Mouse (Mus musculus) lung, postnatal 0 days (tissue): ENCODE measurements around the gene Dlgap1. TPM values are rescaled to one million over a fixed set of nuclear protein-coding genes. Genes with fewer than 3 reads are reported as not detected.

Experiments used
- ATAC-seq: fragments of 200-750 bp; cut with Nextera tagmentation; 2 replicates; pipeline ENCODE4 v1.8.0; 2017; ENCODE audit warnings: moderate library complexity
- DNase-seq: peaks from one replicate; pipeline ENCODE4 v3.0.0-alpha.2; 2016; ENCODE audit warnings: low spot score
- H3K27ac ChIP-seq: fragments of 300-500 bp; sonication (generic); 2 replicates; pipeline ENCODE4 v1.5.1; 2014; ENCODE audit warnings: antibody characterized with exemption, mild to moderate bottlenecking, low read length, mixed read lengths
- H3K27me3 ChIP-seq: fragments of 300-500 bp; sonication (generic); replicated peaks from 2 replicates; pipeline ENCODE4 v1.6.1; 2014; ENCODE audit warnings: low read length, mixed read lengths; ENCODE audit not compliant: insufficient read depth
- H3K36me3 ChIP-seq: fragments of 300-500 bp; sonication (generic); 2 replicates; pipeline ENCODE4 v1.6.1; 2014; ENCODE audit warnings: low read length, mixed read lengths; ENCODE audit not compliant: insufficient read depth
- H3K4me1 ChIP-seq: fragments of 300-500 bp; sonication (generic); 2 replicates; pipeline ENCODE4 v1.6.1; 2014; ENCODE audit warnings: antibody characterized with exemption, low read depth, low read length, mixed read lengths; ENCODE audit not compliant: insufficient read depth
- H3K4me2 ChIP-seq: fragments of 300-500 bp; sonication (generic); replicated peaks from 2 replicates; pipeline ENCODE4 v1.6.1; 2014; ENCODE audit warnings: low read depth, mild to moderate bottlenecking, low read length, moderate library complexity, mixed read lengths
- H3K4me3 ChIP-seq: fragments of 300-500 bp; sonication (generic); 2 replicates; pipeline ENCODE4 v1.5.1; 2014; ENCODE audit warnings: low read depth, low read length
- H3K9ac ChIP-seq: fragments of 300-500 bp; sonication (generic); replicated peaks from 2 replicates; pipeline ENCODE4 v1.6.1; 2014; ENCODE audit warnings: low read depth, mild to moderate bottlenecking
- H3K9me3 ChIP-seq: fragments of 300-500 bp; sonication (generic); 2 replicates; pipeline ENCODE4 v1.6.1; 2016; ENCODE audit warnings: low read length, mixed read lengths
- CTCF ChIP-seq: IDR thresholded peaks from 2 replicates; pipeline ENCODE4 v1.5.1; 2016; ENCODE audit warnings: antibody characterized with exemption, mild to moderate bottlenecking
- EP300 ChIP-seq: IDR thresholded peaks from 2 replicates; pipeline ENCODE4 v1.6.1; 2016; ENCODE audit warnings: antibody characterized with exemption, mild to moderate bottlenecking, control low read depth
- WGBS: fragments of 180-500 bp; shearing (Covaris S2); extraction: QIAGEN DNeasy Blood & Tissue Kit; methylation state at CpG from one replicate; pipeline ENCODE4 v1.1.7; 2014; 5-methylcytosine and 5-hydroxymethylcytosine counted together
- polyA plus RNA-seq: library from polyadenylated mRNA; unstranded; fragments of >200 nt; fragmentation: Nextera tagmentation; extraction: Ambion mirVana; gene quantifications from 2 replicates; pipeline ENCODE4 v1.2.1, GENCODE M21; 2015

Dlgap1 gene
- polyA plus RNA-seq, 1 experiment from 2014 or later, result 0.26 TPM

DNA sequence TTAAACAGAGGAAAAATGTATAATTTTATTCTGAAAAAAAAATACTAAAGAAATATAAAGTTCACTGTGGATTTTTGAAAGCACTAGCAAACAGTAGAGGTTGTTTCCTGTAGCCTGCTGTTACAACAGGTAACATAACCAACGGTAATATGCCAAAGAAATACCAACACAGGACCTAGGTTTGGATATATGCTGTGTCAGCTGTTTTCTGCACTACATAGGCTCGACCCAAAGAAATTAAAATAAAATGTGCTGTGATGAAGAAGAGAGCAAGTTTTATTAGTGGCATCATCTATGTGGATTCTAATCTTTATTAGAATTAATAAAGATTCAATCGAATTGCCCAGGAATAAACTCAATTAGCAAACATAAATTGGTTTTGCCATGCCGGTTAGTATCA lies 378.5 kb downstream of the Dlgap1 start:
- Histone ChIP-seq H3K4me1 (no peaks in the 10 kb centered on the region), H3K9me3 (no peaks in the 10 kb centered on the region), H3K27me3 (no peaks in the 10 kb centered on the region), H3K4me2 (no peak overlapping the region), H3K36me3 (no peaks in the 10 kb centered on the region), H3K27ac (no peak overlapping the region), H3K4me3 (no peak overlapping the region), H3K9ac (no peak overlapping the region)
- DNase-seq (no peak), ATAC-seq (no peak)
- TF ChIP-seq EP300 (no peak), CTCF (no peak)
- 74% methylated on average over 4 of the region's 4 CpGs for WGBS

DNA sequence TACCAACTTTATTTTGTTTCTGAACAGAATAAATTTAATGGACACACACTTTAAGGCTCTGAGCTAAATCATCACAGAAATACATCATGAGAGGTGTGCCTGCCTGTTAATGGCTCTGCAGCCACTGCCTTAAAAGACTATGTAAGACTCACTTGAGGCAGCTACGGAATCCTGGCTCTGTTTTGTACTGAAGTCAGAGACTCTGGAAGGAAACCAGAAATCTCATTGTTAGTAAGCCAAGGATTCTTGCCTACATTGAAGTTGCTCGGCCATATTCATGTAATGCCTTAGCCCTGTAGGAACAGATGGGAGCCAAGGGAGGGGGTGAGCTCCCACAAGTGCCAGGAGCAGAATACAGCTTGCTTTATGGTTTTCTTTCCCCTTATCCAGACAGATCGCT lies 394.7 kb downstream of the Dlgap1 start:
- TF ChIP-seq EP300 (no peak), CTCF (no peak)
- WGBS, result 45% methylated on average over 3 of the region's 3 CpGs
- no peaks in the 10 kb centered on the region for H3K36me3 ChIP-seq
- no peak overlapping the region for H3K27ac ChIP-seq
- no peak for DNase-seq
- H3K4me1 ChIP-seq, result no peaks in the 10 kb centered on the region
- H3K4me2 ChIP-seq, result no peak overlapping the region
- no peaks in the 10 kb centered on the region for H3K27me3 ChIP-seq
- H3K9ac ChIP-seq, result no peak overlapping the region
- no peaks in the 10 kb centered on the region for H3K9me3 ChIP-seq
- ATAC-seq, result no peak
- H3K4me3 ChIP-seq, result no peak overlapping the region

DNA sequence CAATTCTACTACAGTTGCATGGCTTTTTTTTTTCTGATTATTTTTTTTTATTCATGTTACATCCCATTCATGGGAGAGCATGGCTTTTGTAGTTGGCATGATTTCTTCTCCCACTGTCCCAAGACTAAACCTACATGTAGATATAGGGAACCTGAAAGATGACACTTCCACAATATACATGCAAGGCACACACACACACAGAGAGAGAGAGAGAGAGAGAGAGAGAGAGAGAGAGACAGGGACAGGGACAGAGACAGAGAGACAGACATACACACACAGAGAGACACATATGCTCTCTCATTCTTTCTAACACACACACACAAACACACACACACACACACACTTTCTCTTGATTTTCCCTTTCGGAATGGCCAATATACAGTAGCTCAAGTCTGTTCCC lies 395.1 kb downstream of the Dlgap1 start:
- no peak for TF ChIP-seq EP300
- TF ChIP-seq CTCF, result no peak
- Histone ChIP-seq H3K27me3 (no peaks in the 10 kb centered on the region), H3K9me3 (no peaks in the 10 kb centered on the region), H3K4me3 (no peak overlapping the region), H3K4me2 (no peak overlapping the region), H3K9ac (no peak overlapping the region), H3K4me1 (no peaks in the 10 kb centered on the region), H3K27ac (no peak overlapping the region), H3K36me3 (no peaks in the 10 kb centered on the region)
- ATAC-seq (no peak), DNase-seq (no peak)
- 56% methylated on average over 1 of the region's 1 CpGs for WGBS

DNA sequence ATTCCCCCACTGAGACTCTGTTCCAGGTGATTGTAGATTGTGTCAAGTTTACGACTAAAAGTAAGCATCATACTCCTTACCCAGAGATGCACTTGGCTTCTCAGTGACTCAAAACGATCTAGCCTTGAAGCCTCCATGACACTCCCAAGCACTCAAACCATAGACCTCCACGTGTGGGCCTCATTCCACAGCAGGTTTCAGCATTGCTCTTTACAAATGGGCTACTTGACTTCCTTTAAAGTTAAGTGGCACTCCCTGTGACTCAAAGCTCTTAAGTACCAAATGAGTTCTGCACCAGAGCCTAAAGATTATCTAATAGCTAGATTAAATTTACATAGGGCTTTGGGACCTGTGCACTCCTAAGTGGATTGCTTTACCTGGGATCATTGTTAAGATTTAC lies 400.3 kb downstream of the Dlgap1 start:
- ATAC-seq (peak; percentile 90), DNase-seq (peak; percentile 74)
- no peak overlapping the region for H3K9ac ChIP-seq
- H3K4me2 ChIP-seq, result no peak overlapping the region
- 49% methylated on average over 3 of the region's 3 CpGs for WGBS
- TF ChIP-seq EP300 (peak; percentile 47; the same call in 1 of the 2 replicates), CTCF (no peak)
- H3K9me3 ChIP-seq, result no peaks in the 10 kb centered on the region
- H3K4me1 ChIP-seq, result no peaks in the 10 kb centered on the region
- H3K4me3 ChIP-seq, result no peak overlapping the region
- no peaks in the 10 kb centered on the region for H3K27me3 ChIP-seq
- no peak overlapping the region for H3K27ac ChIP-seq
- H3K36me3 ChIP-seq, result no peaks in the 10 kb centered on the region

DNA sequence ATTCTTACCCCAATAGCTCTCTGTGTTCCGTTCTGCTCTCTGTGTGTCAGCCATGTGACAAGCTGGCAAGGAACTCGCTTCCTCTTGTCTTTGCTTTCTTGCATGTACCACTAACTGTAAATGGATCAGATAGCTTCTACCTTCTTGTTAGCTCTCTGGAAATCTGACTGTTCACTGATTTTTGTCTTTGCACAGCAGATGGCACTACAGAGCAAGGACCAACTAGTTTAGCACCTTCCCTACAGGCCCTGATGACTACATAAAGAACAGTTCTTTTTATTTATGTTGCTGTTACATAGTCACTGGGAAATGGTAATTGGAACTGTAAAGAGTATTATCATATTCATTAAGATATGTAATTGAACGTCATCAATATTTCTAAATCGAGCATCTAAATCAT lies 408.1 kb downstream of the Dlgap1 start:
- Histone ChIP-seq H3K36me3 (no peaks in the 10 kb centered on the region), H3K4me1 (no peaks in the 10 kb centered on the region), H3K27me3 (no peaks in the 10 kb centered on the region), H3K4me2 (no peak overlapping the region), H3K4me3 (no peak overlapping the region), H3K9me3 (no peaks in the 10 kb centered on the region), H3K9ac (no peak overlapping the region), H3K27ac (no peak overlapping the region)
- TF ChIP-seq EP300 (no peak), CTCF (peak; percentile 40)
- no peak for ATAC-seq
- WGBS, result 68% methylated on average over 4 of the region's 4 CpGs
- peak; percentile 17 for DNase-seq

DNA sequence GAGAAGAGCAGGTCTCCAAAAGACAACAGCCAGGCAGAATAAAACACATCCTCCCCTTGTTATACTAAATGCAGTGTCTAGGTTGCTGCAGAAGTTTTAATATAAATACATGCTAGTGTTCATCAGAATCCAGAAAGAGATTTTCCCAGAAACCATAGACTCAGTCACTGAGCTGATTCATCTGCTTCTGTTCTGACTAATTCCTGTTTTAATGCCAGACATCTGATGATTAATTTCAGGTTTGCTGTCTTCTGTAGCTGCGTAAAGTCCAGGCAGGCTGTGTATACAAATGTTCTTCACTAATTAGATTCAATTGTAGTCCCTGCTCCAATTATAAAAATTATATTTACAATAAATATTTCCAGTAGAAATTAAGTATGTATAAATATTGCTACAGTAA lies 419.6 kb downstream of the Dlgap1 start:
- WGBS, result 83% methylated on average over 1 of the region's 1 CpGs
- H3K36me3 ChIP-seq, result no peaks in the 10 kb centered on the region
- no peak overlapping the region for H3K9ac ChIP-seq
- no peak overlapping the region for H3K27ac ChIP-seq
- no peaks in the 10 kb centered on the region for H3K27me3 ChIP-seq
- no peak overlapping the region for H3K4me2 ChIP-seq
- DNase-seq, result no peak
- H3K9me3 ChIP-seq, result no peaks in the 10 kb centered on the region
- no peaks in the 10 kb centered on the region for H3K4me1 ChIP-seq
- H3K4me3 ChIP-seq, result no peak overlapping the region
- TF ChIP-seq EP300 (no peak), CTCF (no peak)
- ATAC-seq, result no peak

DNA sequence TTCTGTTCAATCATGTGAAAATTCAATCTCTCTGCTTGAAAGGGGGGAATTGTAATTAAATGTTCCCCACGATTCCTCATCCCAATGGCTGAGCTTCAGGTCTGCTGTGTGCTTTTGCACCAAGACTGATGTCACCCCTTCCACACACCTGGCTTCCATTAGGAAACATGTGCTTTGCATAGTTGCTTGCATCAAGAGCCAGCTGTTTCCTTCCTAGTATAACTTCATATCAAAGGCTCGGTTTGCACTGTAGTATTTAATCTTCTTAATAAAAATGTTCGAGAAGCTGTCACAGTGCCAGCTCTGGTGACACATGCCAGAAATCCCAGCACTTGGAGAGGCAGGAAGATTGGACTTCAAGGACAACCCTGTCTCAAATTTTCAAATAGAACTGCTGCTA lies 428.3 kb downstream of the Dlgap1 start:
- H3K27ac ChIP-seq, result no peak overlapping the region
- H3K9ac ChIP-seq, result no peak overlapping the region
- H3K4me1 ChIP-seq, result no peaks in the 10 kb centered on the region
- TF ChIP-seq EP300 (no peak), CTCF (no peak)
- H3K27me3 ChIP-seq, result no peaks in the 10 kb centered on the region
- H3K4me3 ChIP-seq, result no peak overlapping the region
- WGBS, result 13% methylated on average over 3 of the region's 3 CpGs
- H3K4me2 ChIP-seq, result no peak overlapping the region
- H3K36me3 ChIP-seq, result no peaks in the 10 kb centered on the region
- peak; percentile 54 for DNase-seq
- peak; percentile 62 for ATAC-seq
- no peaks in the 10 kb centered on the region for H3K9me3 ChIP-seq
